Mouse (Mus musculus) testis, adult 2 months (tissue): ENCODE data around the gene Man1a.

ENCODE experiments used
- CTCF ChIP-seq: fragments of 200-500 bp; IDR thresholded peaks from 2 replicates; pipeline ENCODE4 v1.5.1; 2012; ENCODE audit warnings: low read depth, mild to moderate bottlenecking, inconsistent platforms, low read length, moderate library complexity; ENCODE audit not compliant: control insufficient read depth, insufficient read depth, insufficient replicate concordance
- POLR2A ChIP-seq: fragments of 200-500 bp; IDR thresholded peaks from 2 replicates; pipeline ENCODE4 v1.6.1; 2012; ENCODE audit warnings: low read depth, mild to moderate bottlenecking, inconsistent platforms, low read length, moderate library complexity; ENCODE audit not compliant: control insufficient read depth

- TF ChIP-seq POLR2A (no peak), CTCF (no peak)
These were observed 44.0 kb upstream of the Man1a start for GRCm38 (mm10) chr10:54120375-54120774.
